Mouse (Mus musculus): ENCODE results near the gene Slc38a4. TPM values are rescaled to one million over a fixed set of nuclear protein-coding genes. Genes with fewer than 3 reads are reported as not detected.

Slc38a4 gene
- polyA plus RNA-seq (2016; fragmentation: Nextera tagmentation; extraction: Ambion mirVana), result 29.1 and 37.5 TPM in 2 replicates

DNA sequence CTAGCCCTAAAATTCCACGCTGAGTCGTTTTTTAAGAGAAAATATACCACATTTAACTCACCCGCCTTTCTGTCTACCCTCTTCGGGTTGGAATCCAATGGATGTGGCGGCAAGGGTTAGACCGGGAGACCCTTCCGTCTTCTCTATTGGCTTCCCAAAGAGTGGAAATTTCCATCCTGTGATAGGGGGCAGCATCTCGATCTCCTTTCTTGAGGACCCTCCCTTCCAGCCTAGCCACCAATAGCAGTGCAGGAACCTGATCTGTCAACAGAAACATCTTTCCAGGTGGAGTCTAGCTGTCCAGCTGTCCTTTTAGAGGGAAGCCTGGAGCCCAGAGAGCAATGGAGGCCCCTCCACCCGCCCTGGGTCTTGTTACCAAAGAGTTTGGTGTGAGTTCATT lies at the start of gene Slc38a4:
Gene Slc38a4, minus strand, starts transcription at position 163 of the 400 bp plus-strand sequence.
- 0 out of 2 replicates have a peak within 1 kb of the TSS, but pooled peaks have one; percentile 12 for H3K27ac ChIP-seq
- 0 out of 2 replicates have a peak within 1 kb of the TSS, but pooled peaks have one; percentile 14 for H3K9ac ChIP-seq
- WGBS, result 59% methylated on average over 9 of the region's 9 CpGs

DNA sequence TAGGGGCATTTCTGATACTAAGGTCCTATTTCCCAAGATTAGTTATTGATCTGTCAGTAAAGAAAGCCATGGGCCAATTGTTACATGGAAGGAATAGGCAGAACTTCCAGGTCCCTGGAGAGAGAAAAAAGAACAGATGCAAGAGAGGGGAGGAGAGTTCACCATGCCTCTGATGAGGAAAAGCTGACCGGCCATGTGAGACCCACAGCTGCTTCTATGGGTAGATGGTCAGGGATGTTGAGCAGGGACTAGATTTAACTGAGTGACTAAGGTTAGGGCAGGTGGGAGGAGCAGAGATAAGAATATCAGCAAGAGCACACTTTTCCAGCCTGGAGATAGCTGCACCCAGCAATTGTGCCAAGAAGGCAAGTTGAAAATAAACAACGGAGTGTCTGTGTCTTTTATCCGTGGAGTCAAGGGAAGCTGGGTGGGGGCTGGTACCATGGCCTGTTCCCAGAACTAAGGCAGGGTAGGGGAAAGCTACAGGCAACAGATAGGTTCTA lies 49.2 kb upstream of the Slc38a4 start:
- Histone ChIP-seq H3K9ac (no peak overlapping the region), H3K36me3 (no peaks in the 10 kb centered on the region), H3K9me3 (replicated peaks) (no peaks in the 10 kb centered on the region; the same call in 1 of the 2 replicates), H3K4me3 (no peak overlapping the region), H3K4me1 (no peaks in the 10 kb centered on the region), H3K27ac (no peak overlapping the region), H3K4me2 (replicated peaks) (no peak overlapping the region), H3K27me3 (no peaks in the 10 kb centered on the region)
- WGBS, result 79% methylated on average over 3 of the region's 3 CpGs
- ATAC-seq (ENCODE audit: low FRiP score), result no peak

More for the DNA sequence above, at the start of gene Slc38a4:
- Histone ChIP-seq H3K4me3 (peak within 1 kb of the TSS; percentile 34), H3K4me2 (replicated peaks) (peak within 1 kb of the TSS; percentile 57), H3K4me1 (no peaks in the 10 kb centered on the region), H3K36me3 (no peaks in the 10 kb centered on the region), H3K9me3 (replicated peaks) (peaks cover 10% of the 10 kb centered on the region; the same call in 1 of the 2 replicates), H3K27me3 (no peaks in the 10 kb centered on the region)
- no peak for ATAC-seq (ENCODE audit: low FRiP score)

GRCm38 (mm10) chr15:97104048-97104447 lies 48.3 kb upstream of the Slc38a4 start:
- no peaks in the 10 kb centered on the region for H3K36me3 ChIP-seq
- no peaks in the 10 kb centered on the region for H3K9me3 ChIP-seq (replicated peaks)
- no peak overlapping the region for H3K4me2 ChIP-seq (replicated peaks)
- no peak overlapping the region for H3K9ac ChIP-seq
- no peak for ATAC-seq (ENCODE audit: low FRiP score)
- no peak overlapping the region for H3K4me3 ChIP-seq
- H3K4me1 ChIP-seq, result no peaks in the 10 kb centered on the region
- H3K27me3 ChIP-seq, result no peaks in the 10 kb centered on the region
- 89% methylated on average over 3 of the region's 3 CpGs for WGBS
- H3K27ac ChIP-seq, result no peak overlapping the region

GRCm38 (mm10) chr15:97102811-97103210 lies 47.1 kb upstream of the Slc38a4 start:
- Histone ChIP-seq H3K9me3 (replicated peaks) (no peaks in the 10 kb centered on the region), H3K36me3 (no peaks in the 10 kb centered on the region), H3K9ac (no peak overlapping the region), H3K4me1 (no peaks in the 10 kb centered on the region), H3K27ac (no peak overlapping the region), H3K27me3 (no peaks in the 10 kb centered on the region), H3K4me3 (no peak overlapping the region), H3K4me2 (replicated peaks) (no peak overlapping the region)
- ATAC-seq (ENCODE audit: low FRiP score), result no peak
- WGBS, result 70% methylated on average over 10 of the region's 10 CpGs

DNA sequence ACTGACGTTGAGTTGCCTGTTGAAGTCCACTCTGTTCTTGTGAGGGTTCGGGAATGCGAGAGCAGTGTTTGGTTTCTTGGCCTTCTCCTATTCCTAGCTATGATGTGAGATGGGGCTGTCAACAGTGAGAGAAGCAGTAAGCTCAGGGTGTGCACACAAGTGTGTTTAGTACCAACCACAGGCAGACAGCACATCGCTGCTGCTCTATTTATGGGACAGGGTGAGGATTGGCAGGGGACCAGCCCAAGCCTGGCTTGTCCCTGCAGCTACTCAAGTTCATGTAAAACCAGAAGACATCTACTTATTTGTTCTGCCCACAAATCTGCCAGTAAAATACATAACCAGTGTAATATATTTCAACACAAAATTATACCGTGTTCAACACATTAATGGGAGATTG lies 46.4 kb upstream of the Slc38a4 start:
- Histone ChIP-seq H3K4me1 (no peaks in the 10 kb centered on the region), H3K4me3 (no peak overlapping the region), H3K4me2 (replicated peaks) (no peak overlapping the region), H3K9me3 (replicated peaks) (no peaks in the 10 kb centered on the region), H3K36me3 (no peaks in the 10 kb centered on the region), H3K27ac (no peak overlapping the region), H3K27me3 (no peaks in the 10 kb centered on the region), H3K9ac (no peak overlapping the region)
- WGBS, result 93% methylated on average over 5 of the region's 5 CpGs
- ATAC-seq (ENCODE audit: low FRiP score), result no peak

DNA sequence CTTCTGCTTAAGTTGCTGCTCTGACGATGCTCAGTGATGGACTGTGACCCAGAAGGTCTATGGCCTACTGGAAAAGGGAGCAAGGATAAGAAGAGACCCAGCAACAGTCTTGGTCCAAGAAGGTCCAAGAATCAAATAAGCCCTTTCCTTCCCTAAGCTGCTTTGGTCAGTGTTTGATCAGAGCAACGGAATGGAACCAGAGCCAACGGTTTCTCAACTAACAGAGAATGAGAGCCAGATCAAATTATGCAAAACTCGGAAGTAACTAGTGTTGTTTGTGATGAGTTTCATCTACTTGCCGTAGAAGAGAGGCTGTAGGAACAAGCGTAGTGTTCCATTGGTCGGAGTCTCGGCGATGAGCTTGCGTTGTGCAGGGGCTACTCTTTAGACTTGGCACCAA lies 43.3 kb upstream of the Slc38a4 start:
- Histone ChIP-seq H3K4me3 (no peak overlapping the region), H3K36me3 (no peaks in the 10 kb centered on the region), H3K9ac (no peak overlapping the region), H3K27me3 (no peaks in the 10 kb centered on the region), H3K4me2 (replicated peaks) (no peak overlapping the region), H3K9me3 (replicated peaks) (peaks cover 6% of the 10 kb centered on the region), H3K27ac (no peak overlapping the region), H3K4me1 (no peaks in the 10 kb centered on the region)
- 92% methylated on average over 10 of the region's 10 CpGs for WGBS
- no peak for ATAC-seq (ENCODE audit: low FRiP score)

DNA sequence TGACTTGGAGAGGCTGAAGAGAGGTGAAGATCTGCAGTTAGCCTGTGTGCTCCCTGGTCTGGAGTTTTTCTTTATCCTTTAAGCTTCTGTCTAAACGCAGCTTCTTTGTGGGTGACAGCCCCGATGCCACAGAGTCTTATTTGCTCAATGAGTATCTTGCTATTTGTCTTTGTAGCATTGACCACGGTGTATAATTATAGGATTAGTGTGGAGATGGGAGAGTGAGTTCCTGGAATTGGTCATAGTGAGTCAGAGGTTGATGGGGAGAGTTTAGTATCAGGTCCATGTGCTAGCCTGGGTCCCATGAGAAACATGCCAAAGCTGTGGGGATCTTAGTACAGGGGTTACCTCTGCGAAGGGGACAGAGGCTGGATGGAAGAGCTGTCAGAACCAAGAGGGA lies 41.8 kb upstream of the Slc38a4 start:
- WGBS, result 82% methylated on average over 4 of the region's 4 CpGs
- Histone ChIP-seq H3K9me3 (replicated peaks) (peaks cover 6% of the 10 kb centered on the region), H3K4me2 (replicated peaks) (no peak overlapping the region), H3K36me3 (no peaks in the 10 kb centered on the region), H3K4me1 (no peaks in the 10 kb centered on the region), H3K27me3 (no peaks in the 10 kb centered on the region), H3K27ac (no peak overlapping the region), H3K4me3 (no peak overlapping the region), H3K9ac (no peak overlapping the region)
- ATAC-seq (ENCODE audit: low FRiP score), result no peak

DNA sequence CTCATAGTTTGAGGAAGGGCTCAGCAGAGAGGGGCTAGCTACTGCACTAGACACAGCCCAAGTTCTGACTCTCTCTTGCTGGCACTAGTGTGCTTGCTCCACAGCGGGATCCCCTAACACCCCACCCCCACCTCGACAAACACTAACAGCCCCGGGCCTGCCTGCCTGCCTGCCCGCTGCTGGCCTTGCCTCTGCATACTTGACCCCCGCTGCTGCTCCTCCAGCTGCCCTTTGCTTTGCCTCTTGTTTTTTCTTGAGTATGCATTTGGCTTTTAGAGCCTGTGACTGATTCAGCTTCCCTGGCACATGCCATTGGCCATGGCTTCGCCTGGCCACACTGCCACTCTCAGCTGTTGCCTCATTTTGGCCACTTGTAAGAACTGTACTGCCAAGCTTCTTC lies 33.8 kb upstream of the Slc38a4 start:
- WGBS, result 4% methylated on average over 6 of the region's 6 CpGs
- Histone ChIP-seq H3K4me1 (peaks cover 7% of the 10 kb centered on the region), H3K36me3 (no peaks in the 10 kb centered on the region), H3K4me3 (no peak overlapping the region), H3K27ac (no peak overlapping the region), H3K9me3 (replicated peaks) (peaks cover 5% of the 10 kb centered on the region), H3K4me2 (replicated peaks) (peak overlapping the region; percentile 26), H3K9ac (no peak overlapping the region), H3K27me3 (no peaks in the 10 kb centered on the region; the same call in 1 of the 2 replicates)
- no peak for ATAC-seq (ENCODE audit: low FRiP score)

- WGBS, result 56% methylated on average over 5 of the region's 5 CpGs
- Histone ChIP-seq H3K9me3 (replicated peaks) (no peaks in the 10 kb centered on the region), H3K9ac (no peak overlapping the region), H3K27ac (no peak overlapping the region), H3K36me3 (no peaks in the 10 kb centered on the region), H3K4me3 (no peak overlapping the region), H3K27me3 (no peaks in the 10 kb centered on the region; the same call in 1 of the 2 replicates), H3K4me2 (replicated peaks) (peak overlapping the region; percentile 13; the same call in 1 of the 2 replicates), H3K4me1 (peaks cover 7% of the 10 kb centered on the region)
- ATAC-seq (ENCODE audit: low FRiP score), result no peak
Measured at GRCm38 (mm10) chr15:97085833-97086232, 30.1 kb upstream of the Slc38a4 start.

DNA sequence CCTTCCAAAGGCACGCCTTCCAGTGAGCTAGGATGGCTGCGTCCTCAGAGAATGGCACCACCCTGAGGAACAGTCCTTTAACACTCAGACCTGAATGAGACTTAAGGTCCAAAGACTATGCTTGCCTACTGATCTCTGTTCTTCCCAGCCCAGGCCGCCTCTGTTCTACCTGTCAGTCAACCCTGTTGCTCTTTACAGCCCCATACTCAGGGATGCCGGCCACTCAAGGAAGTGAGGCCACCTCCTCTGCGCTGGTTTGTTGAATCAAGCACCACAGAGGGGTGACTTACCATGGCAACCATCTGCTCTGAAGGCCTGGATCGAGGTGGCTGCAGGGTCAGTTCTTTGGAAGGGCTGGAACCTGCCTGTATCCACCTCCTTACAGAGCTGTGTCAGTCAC lies 21.9 kb upstream of the Slc38a4 start:
- no peak overlapping the region for H3K4me3 ChIP-seq
- H3K36me3 ChIP-seq, result no peaks in the 10 kb centered on the region
- H3K4me1 ChIP-seq, result peaks cover 11% of the 10 kb centered on the region; the same call in 1 of the 2 replicates
- WGBS, result 82% methylated on average over 6 of the region's 6 CpGs
- H3K27ac ChIP-seq, result no peak overlapping the region
- H3K27me3 ChIP-seq, result no peaks in the 10 kb centered on the region
- H3K9me3 ChIP-seq (replicated peaks), result no peaks in the 10 kb centered on the region
- ATAC-seq (ENCODE audit: low FRiP score), result no peak
- H3K4me2 ChIP-seq (replicated peaks), result no peak overlapping the region
- no peak overlapping the region for H3K9ac ChIP-seq

DNA sequence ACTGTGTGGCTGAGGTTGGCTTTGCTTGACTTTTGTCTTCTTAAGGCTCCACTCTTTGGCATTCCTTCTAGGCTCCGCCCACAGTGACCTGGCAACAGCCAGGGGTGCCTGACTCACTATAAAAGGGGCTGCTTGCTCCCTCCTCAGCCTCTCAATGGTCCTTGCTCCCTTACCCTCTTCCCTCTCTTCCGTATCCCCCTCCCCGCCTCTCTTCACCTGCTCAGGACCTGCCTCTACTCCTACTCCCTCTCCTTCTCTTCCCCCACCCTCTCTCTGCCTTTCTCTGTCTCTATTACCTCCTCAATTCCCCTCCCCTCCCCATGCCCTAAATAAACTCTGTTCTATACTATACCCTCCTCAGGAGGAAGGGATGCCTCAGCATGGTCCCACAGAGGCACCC lies 20.3 kb upstream of the Slc38a4 start:
- ATAC-seq (ENCODE audit: low FRiP score), result no peak
- Histone ChIP-seq H3K27ac (no peak overlapping the region), H3K4me1 (peaks cover 11% of the 10 kb centered on the region; the same call in 1 of the 2 replicates), H3K36me3 (no peaks in the 10 kb centered on the region), H3K9ac (no peak overlapping the region), H3K27me3 (no peaks in the 10 kb centered on the region), H3K4me3 (no peak overlapping the region), H3K9me3 (replicated peaks) (no peaks in the 10 kb centered on the region), H3K4me2 (replicated peaks) (no peak overlapping the region)
- WGBS, result 76% methylated on average over 2 of the region's 3 CpGs

DNA sequence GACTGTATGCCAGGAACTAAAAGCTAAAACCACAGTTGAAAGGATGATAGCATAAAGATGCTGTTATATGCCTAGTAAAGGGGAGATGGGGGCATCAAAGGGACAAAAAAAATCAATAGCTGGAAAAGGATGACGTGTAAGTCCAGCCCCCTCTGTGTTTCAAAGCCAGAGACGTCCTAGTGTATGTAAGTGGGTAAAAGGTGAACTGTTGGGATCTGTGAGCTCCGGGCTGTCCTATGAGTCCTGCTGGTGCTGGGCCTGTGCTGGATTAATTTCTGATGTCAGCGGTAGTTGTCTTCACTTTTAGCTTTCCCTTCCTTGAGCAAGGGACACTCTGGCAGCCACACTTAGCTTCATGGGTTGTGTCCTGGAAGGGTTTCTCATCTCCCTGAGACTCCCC lies 19.5 kb upstream of the Slc38a4 start:
- no peaks in the 10 kb centered on the region for H3K9me3 ChIP-seq (replicated peaks)
- no peak overlapping the region for H3K27ac ChIP-seq
- no peak overlapping the region for H3K4me3 ChIP-seq
- no peak for ATAC-seq (ENCODE audit: low FRiP score)
- H3K27me3 ChIP-seq, result no peaks in the 10 kb centered on the region
- WGBS, result 73% methylated on average over 4 of the region's 4 CpGs
- H3K4me1 ChIP-seq, result peaks cover 11% of the 10 kb centered on the region; the same call in 1 of the 2 replicates
- H3K4me2 ChIP-seq (replicated peaks), result no peak overlapping the region
- H3K9ac ChIP-seq, result no peak overlapping the region
- H3K36me3 ChIP-seq, result no peaks in the 10 kb centered on the region

Measured in hindbrain, embryonic 12.5 days (tissue).